Mouse (Mus musculus) liver, embryonic 15.5 days (tissue): ENCODE measurements at regions not wholly inside any gene's neighbourhood (a gene's known extent, or its start where the extent isn't known, plus 50 kb on each side); places are given as distances from the start of the nearest gene placed in this dataset.

Source experiments
- ATAC-seq: fragments of 200-750 bp; cut with Nextera tagmentation; 2 replicates; pipeline ENCODE4 v1.8.0; 2017; ENCODE audit warnings: moderate number of reproducible peaks, mild to moderate bottlenecking, moderate library complexity; ENCODE audit not compliant: insufficient read depth
- H3K27ac ChIP-seq: fragments of 300-500 bp; sonication (generic); replicated peaks from 2 replicates; pipeline ENCODE4 v1.5.1; 2015; ENCODE audit warnings: mild to moderate bottlenecking, inconsistent platforms
- H3K27me3 ChIP-seq: fragments of 300-500 bp; sonication (generic); 2 replicates; pipeline ENCODE4 v1.6.1; 2015; ENCODE audit warnings: mild to moderate bottlenecking, inconsistent platforms
- H3K36me3 ChIP-seq: fragments of 300-500 bp; sonication (generic); replicated peaks from 2 replicates; pipeline ENCODE4 v1.6.1; 2015; ENCODE audit warnings: moderate library complexity, mild to moderate bottlenecking, inconsistent platforms
- H3K4me1 ChIP-seq: fragments of 300-500 bp; sonication (generic); replicated peaks from 2 replicates; pipeline ENCODE4 v1.6.1; 2015; ENCODE audit warnings: inconsistent platforms
- H3K4me2 ChIP-seq: fragments of 300-500 bp; sonication (generic); 2 replicates; pipeline ENCODE4 v1.6.1; 2015; ENCODE audit warnings: moderate library complexity, mild to moderate bottlenecking, inconsistent platforms
- H3K4me3 ChIP-seq: fragments of 300-500 bp; sonication (generic); replicated peaks from 2 replicates; pipeline ENCODE4 v1.5.1; 2015; ENCODE audit warnings: mild to moderate bottlenecking, inconsistent platforms
- H3K9ac ChIP-seq: fragments of 300-500 bp; sonication (generic); 2 replicates; pipeline ENCODE4 v1.6.1; 2015; ENCODE audit warnings: moderate library complexity, mild to moderate bottlenecking, inconsistent platforms
- H3K9me3 ChIP-seq: fragments of 300-500 bp; sonication (generic); replicated peaks from 2 replicates; pipeline ENCODE4 v1.6.1; 2016; ENCODE audit warnings: inconsistent platforms
- WGBS: fragments of 180-500 bp; shearing (Covaris S2); methylation state at CpG from one replicate; pipeline ENCODE4 v1.1.7; 2015; ENCODE audit warnings: mixed read lengths; ENCODE audit not compliant: insufficient replicate concordance; 5-methylcytosine and 5-hydroxymethylcytosine counted together

GRCm38 (mm10) chr1:120761364-120761763 lies 159.1 kb downstream of the En1 start:
- H3K36me3 ChIP-seq, result no peaks in the 10 kb centered on the region
- H3K4me3 ChIP-seq, result no peak overlapping the region
- 60% methylated on average over 9 of the region's 9 CpGs for WGBS
- no peaks in the 10 kb centered on the region for H3K27me3 ChIP-seq
- no peaks in the 10 kb centered on the region for H3K9me3 ChIP-seq
- no peak overlapping the region for H3K9ac ChIP-seq
- no peak overlapping the region for H3K4me2 ChIP-seq
- ATAC-seq, result no peak
- H3K4me1 ChIP-seq, result no peaks in the 10 kb centered on the region
- H3K27ac ChIP-seq, result no peak overlapping the region

DNA sequence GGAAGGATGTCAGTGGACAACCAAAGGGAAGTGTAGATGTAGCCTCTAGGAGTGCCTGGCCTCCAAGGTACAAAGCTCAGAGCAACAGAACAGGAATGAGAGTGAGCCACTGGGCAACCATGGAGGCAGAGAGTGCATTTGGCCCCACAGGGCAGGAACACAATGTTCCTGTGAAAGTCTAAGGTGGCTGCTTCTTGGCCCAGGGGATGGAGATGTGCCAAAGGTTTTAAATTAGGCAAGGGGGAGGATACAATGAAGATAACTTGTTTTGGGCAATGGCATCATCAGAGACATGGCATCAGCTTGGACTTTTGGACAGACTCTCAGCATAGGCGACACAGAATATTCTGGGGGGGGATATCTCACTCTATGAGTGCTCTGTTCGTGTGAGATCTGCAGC lies 160.3 kb downstream of the En1 start:
- no peaks in the 10 kb centered on the region for H3K9me3 ChIP-seq
- 57% methylated on average over 2 of the region's 2 CpGs for WGBS
- no peak overlapping the region for H3K4me3 ChIP-seq
- no peaks in the 10 kb centered on the region for H3K27me3 ChIP-seq
- ATAC-seq, result no peak
- H3K4me2 ChIP-seq, result no peak overlapping the region
- no peak overlapping the region for H3K27ac ChIP-seq
- no peaks in the 10 kb centered on the region for H3K4me1 ChIP-seq
- H3K36me3 ChIP-seq, result no peaks in the 10 kb centered on the region
- no peak overlapping the region for H3K9ac ChIP-seq

GRCm38 (mm10) chr1:120762921-120763595 lies 160.8 kb downstream of the En1 start:
- no peaks in the 10 kb centered on the region for H3K9me3 ChIP-seq
- no peak overlapping the region for H3K4me3 ChIP-seq
- H3K36me3 ChIP-seq, result no peaks in the 10 kb centered on the region
- 54% methylated on average over 4 of the region's 4 CpGs for WGBS
- ATAC-seq, result no peak
- no peaks in the 10 kb centered on the region for H3K27me3 ChIP-seq
- H3K9ac ChIP-seq, result no peak overlapping the region
- no peak overlapping the region for H3K27ac ChIP-seq
- H3K4me2 ChIP-seq, result no peak overlapping the region
- no peaks in the 10 kb centered on the region for H3K4me1 ChIP-seq

DNA sequence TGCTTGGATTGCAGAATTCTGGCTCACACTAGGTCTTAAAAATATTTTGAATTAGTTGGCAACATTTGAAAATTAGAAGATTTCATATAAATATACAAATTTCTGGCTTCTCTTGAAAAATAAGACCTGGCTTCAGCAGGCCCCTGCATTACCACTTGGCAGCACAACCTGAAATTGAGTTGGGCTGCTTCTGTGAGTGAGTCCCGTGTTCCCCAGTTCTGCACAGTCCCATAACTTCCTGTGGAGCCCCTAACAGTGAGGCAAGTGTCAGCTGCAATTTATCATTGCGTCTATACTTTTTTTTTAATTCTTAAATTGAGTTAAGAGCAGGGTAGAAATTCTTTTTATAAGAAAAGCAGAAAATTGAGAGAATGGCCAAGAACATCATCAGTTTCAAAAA lies 164.8 kb downstream of the En1 start:
- Histone ChIP-seq H3K27ac (no peak overlapping the region), H3K4me3 (no peak overlapping the region), H3K27me3 (no peaks in the 10 kb centered on the region), H3K9ac (no peak overlapping the region), H3K4me1 (no peaks in the 10 kb centered on the region), H3K36me3 (no peaks in the 10 kb centered on the region), H3K4me2 (no peak overlapping the region), H3K9me3 (no peaks in the 10 kb centered on the region)
- 24% methylated on average over 2 of the region's 2 CpGs for WGBS
- no peak for ATAC-seq

DNA sequence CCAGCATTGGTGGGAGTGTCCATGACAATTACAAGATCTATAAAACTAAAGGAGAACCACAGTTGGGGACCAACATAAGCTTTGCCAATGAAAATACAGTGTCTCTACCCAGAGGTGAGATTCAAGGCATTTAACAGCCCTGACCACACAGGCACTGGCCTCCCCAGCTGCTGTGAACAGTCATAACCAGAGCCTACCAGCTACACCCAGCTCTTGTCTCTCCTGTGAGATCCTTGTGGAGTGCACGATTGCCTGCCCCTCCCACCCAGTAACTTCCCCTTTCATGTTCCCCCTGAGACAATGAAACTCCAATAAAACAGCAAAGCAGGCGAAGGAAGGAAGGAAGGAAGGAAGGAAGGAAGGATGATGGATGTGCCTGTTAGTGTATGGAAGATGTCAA lies 169.1 kb downstream of the En1 start:
- Histone ChIP-seq H3K27me3 (no peaks in the 10 kb centered on the region), H3K36me3 (no peaks in the 10 kb centered on the region), H3K4me2 (no peak overlapping the region), H3K9ac (no peak overlapping the region), H3K4me3 (no peak overlapping the region), H3K4me1 (no peaks in the 10 kb centered on the region), H3K27ac (no peak overlapping the region), H3K9me3 (no peaks in the 10 kb centered on the region)
- ATAC-seq, result no peak
- WGBS, result 12% methylated on average over 2 of the region's 2 CpGs

GRCm38 (mm10) chr1:120776906-120777305 lies 174.7 kb downstream of the En1 start:
- H3K4me3 ChIP-seq, result no peak overlapping the region
- no peak overlapping the region for H3K27ac ChIP-seq
- H3K4me2 ChIP-seq, result no peak overlapping the region
- no peak overlapping the region for H3K9ac ChIP-seq
- WGBS, result 33% methylated on average over 2 of the region's 2 CpGs
- H3K27me3 ChIP-seq, result no peaks in the 10 kb centered on the region
- H3K4me1 ChIP-seq, result no peaks in the 10 kb centered on the region
- no peaks in the 10 kb centered on the region for H3K36me3 ChIP-seq
- ATAC-seq, result no peak
- no peaks in the 10 kb centered on the region for H3K9me3 ChIP-seq

GRCm38 (mm10) chr1:120777468-120777867 lies 175.2 kb downstream of the En1 start:
- no peak for ATAC-seq
- 49% methylated on average over 2 of the region's 2 CpGs for WGBS
- Histone ChIP-seq H3K27ac (no peak overlapping the region), H3K4me1 (no peaks in the 10 kb centered on the region), H3K9me3 (no peaks in the 10 kb centered on the region), H3K4me3 (no peak overlapping the region), H3K36me3 (no peaks in the 10 kb centered on the region), H3K4me2 (no peak overlapping the region), H3K9ac (no peak overlapping the region), H3K27me3 (no peaks in the 10 kb centered on the region)

DNA sequence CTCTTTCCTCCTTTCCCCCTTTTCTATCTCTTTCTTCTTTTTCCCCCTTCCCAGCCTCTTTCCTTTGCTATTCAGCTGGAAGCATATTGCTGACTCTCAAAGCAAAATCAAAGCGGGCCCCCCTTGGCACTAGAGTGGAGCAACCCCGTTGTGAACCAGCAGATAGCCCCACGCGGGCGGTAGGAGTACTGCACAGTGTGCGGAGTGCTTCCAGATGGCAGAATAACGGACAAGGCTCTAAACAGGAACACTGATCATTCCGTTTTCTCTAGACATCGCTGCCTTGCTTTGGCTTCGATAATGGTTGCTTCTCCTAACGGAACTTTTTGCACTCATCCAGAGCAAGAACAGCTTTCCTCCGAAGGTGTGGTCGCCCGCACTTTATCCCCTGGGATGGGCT lies 193.0 kb downstream of the En1 start:
- no peaks in the 10 kb centered on the region for H3K4me1 ChIP-seq
- no peaks in the 10 kb centered on the region for H3K9me3 ChIP-seq
- 70% methylated on average over 14 of the region's 14 CpGs for WGBS
- no peaks in the 10 kb centered on the region for H3K36me3 ChIP-seq
- no peak overlapping the region for H3K4me3 ChIP-seq
- no peak for ATAC-seq
- H3K27me3 ChIP-seq, result no peaks in the 10 kb centered on the region
- H3K9ac ChIP-seq, result no peak overlapping the region
- H3K27ac ChIP-seq, result no peak overlapping the region
- no peak overlapping the region for H3K4me2 ChIP-seq

- no peak for ATAC-seq
- Histone ChIP-seq H3K27ac (no peak overlapping the region), H3K27me3 (no peaks in the 10 kb centered on the region), H3K9ac (no peak overlapping the region), H3K9me3 (no peaks in the 10 kb centered on the region), H3K4me1 (no peaks in the 10 kb centered on the region), H3K4me3 (no peak overlapping the region), H3K36me3 (no peaks in the 10 kb centered on the region), H3K4me2 (no peak overlapping the region)
- 40% methylated on average over 5 of the region's 5 CpGs for WGBS
Measured at GRCm38 (mm10) chr1:120801248-120801979, 199.2 kb downstream of the En1 start.

- Histone ChIP-seq H3K9me3 (no peaks in the 10 kb centered on the region), H3K27ac (no peak overlapping the region), H3K4me3 (no peak overlapping the region), H3K4me1 (no peaks in the 10 kb centered on the region), H3K27me3 (no peaks in the 10 kb centered on the region), H3K36me3 (no peaks in the 10 kb centered on the region), H3K9ac (no peak overlapping the region), H3K4me2 (no peak overlapping the region)
- 55% methylated on average over 8 of the region's 8 CpGs for WGBS
- ATAC-seq, result no peak
Measured at GRCm38 (mm10) chr1:120801980-120802364, 199.8 kb downstream of the En1 start.

DNA sequence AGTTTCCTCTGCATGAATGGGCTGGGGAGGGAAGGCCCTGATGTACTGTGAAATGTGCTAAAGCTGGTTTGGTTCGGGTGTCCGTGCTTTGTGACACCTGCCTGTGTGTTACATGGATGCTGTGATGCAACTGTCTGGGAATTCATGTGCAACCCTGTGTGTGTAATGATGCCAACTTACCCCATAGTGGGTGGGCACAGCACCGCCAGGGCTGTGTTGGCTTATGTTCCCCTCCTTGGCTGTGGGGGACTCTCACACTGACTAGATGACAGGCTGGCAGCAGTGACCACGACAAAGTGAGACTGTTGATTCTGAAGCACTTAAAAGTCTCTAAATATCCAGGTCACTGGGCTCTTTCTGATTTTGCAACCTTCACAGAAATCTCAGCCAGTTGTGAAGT lies 212.2 kb downstream of the En1 start:
- H3K9ac ChIP-seq, result no peak overlapping the region
- no peak overlapping the region for H3K4me3 ChIP-seq
- no peak for ATAC-seq
- no peaks in the 10 kb centered on the region for H3K4me1 ChIP-seq
- H3K27me3 ChIP-seq, result no peaks in the 10 kb centered on the region
- no peak overlapping the region for H3K4me2 ChIP-seq
- no peaks in the 10 kb centered on the region for H3K9me3 ChIP-seq
- WGBS, result 43% methylated on average over 4 of the region's 4 CpGs
- H3K27ac ChIP-seq, result no peak overlapping the region
- no peaks in the 10 kb centered on the region for H3K36me3 ChIP-seq
